Mouse (Mus musculus): ENCODE measurements around the gene Pik3ip1.

Gene Pik3ip1

GRCm38 (mm10) chr11:3333111-3333695, 3.0 kb downstream of the Pik3ip1 start:
- in situ Hi-C loops (cut with MboI; ENCODE audit: low pct_unique_long_range_greater_than_20kb in 1 of 2, low sequenced_read_pairs in 2 of 2, unreplicated experiment in 1 of 2) = no loop called here

GRCm38 (mm10) chr11:3334141-3334710, 4.0 kb downstream of the Pik3ip1 start:
- in situ Hi-C loops (cut with MboI; ENCODE audit: low pct_unique_long_range_greater_than_20kb in 1 of 2, low sequenced_read_pairs in 2 of 2, unreplicated experiment in 1 of 2) = no loop called here

DNA sequence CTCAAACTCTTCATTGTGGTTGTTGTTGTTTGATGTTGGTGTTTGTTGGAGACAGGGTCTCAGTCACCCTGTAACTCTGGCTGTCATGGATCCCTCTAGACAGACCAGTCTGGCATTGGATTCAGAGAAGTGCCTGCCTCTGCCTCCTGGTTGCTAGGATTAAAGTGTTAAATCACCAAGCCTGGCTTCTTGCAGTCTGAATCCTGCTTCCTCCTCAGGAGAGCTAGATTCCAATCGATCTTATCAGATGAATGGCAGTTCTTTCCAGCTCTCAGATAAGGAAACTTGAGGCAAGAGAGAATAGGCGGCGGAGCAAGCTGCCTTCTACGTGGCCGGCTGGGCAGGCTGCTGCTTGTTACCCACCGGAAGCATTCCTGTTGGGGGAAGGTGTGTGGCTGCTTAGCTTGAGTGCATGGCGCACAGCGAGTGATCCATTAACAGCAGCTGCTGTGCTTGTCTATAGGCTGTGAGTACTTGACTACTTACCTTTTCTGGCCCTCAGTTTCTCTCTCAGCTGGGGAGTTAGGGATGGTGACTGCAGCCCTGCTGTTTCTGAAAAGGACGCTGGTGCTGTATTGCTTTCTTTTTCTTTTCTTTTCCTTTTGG, 4.6 kb downstream of the Pik3ip1 start:
- in situ Hi-C loops (cut with MboI; ENCODE audit: low pct_unique_long_range_greater_than_20kb in 1 of 2, low sequenced_read_pairs in 2 of 2, unreplicated experiment in 1 of 2) = no loop called here

DNA sequence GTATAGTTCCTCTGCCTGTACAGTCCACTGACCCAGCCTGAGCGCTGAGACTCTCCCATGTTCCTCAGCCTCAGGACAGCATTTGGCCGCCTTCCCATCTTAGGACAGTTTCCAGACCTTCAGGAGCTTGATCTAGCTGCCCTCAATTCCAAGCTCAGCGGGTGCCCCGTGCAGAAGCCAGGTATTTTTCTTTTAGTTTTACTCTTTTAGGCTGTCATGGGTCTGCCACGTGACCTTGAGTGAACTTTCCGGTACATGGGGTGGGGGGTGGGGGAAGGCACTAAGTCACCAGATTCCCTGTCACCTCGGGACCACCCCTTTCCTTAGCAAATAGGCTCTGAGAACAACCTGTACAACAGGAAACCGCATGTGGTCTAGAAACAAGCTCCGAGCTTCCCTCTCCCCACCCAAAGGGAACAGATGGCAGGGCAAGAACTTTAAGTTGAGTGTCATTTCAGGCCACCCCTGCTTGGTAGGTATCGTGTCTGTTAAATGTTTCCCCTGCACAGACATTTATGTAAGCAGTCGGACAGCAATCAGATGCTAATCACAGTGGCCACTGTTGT, 5.5 kb downstream of the Pik3ip1 start:
- in situ Hi-C loops (cut with MboI; ENCODE audit: low pct_unique_long_range_greater_than_20kb in 1 of 2, low sequenced_read_pairs in 2 of 2, unreplicated experiment in 1 of 2) = no loop called here

DNA sequence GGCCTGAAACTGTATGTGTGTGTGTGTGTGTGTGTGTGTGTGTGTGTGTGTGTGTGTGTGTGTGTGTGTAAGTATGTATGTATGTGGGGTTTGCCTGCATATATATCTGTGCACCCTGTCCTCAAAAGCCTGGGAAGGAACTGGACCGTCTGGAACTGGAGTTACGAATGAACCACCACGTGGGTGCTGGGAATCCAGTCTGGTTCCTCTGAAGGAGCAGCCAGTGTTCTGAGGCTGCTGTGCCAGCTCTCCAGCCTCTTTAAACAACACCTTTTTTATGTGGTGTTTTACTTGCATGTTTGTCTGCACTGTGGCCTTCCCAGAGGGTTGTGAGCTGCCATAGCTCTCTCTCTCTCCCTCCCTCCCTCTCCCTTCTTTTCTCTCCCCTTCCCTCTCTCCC, 6.4 kb downstream of the Pik3ip1 start:
- in situ Hi-C loops (cut with MboI; ENCODE audit: low pct_unique_long_range_greater_than_20kb in 1 of 2, low sequenced_read_pairs in 2 of 2, unreplicated experiment in 1 of 2) = no loop called here

GRCm38 (mm10) chr11:3337173-3337955, 7.2 kb downstream of the Pik3ip1 start:
- in situ Hi-C loops (cut with MboI; ENCODE audit: low pct_unique_long_range_greater_than_20kb in 1 of 2, low sequenced_read_pairs in 2 of 2, unreplicated experiment in 1 of 2) = no loop called here

DNA sequence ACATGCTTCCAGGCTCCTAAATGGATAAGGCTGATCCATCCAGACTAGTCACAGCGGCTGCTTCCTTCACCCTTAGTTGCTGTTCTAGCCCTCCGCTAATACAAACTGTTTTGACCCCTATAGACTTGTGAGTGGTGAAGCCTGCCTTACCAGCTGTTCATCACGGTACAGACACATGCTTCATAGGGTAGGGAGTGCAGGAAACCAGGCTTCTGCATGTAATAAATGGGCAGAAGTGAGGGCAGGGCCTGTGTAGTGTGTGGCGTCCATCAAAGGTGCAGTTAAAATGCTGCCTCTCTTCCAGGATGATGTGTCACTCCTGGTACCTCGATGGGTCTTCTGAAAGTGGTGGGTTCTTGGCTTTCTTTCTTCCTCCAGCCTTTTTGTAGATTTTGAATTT, 7.8 kb downstream of the Pik3ip1 start:
- in situ Hi-C loops (cut with MboI; ENCODE audit: low pct_unique_long_range_greater_than_20kb in 1 of 2, low sequenced_read_pairs in 2 of 2, unreplicated experiment in 1 of 2) = no loop called here

GRCm38 (mm10) chr11:3341476-3341875, 11.3 kb downstream of the Pik3ip1 start:
- in situ Hi-C loops (cut with MboI; ENCODE audit: low pct_unique_long_range_greater_than_20kb in 1 of 2, low sequenced_read_pairs in 2 of 2, unreplicated experiment in 1 of 2) = no loop called here

DNA sequence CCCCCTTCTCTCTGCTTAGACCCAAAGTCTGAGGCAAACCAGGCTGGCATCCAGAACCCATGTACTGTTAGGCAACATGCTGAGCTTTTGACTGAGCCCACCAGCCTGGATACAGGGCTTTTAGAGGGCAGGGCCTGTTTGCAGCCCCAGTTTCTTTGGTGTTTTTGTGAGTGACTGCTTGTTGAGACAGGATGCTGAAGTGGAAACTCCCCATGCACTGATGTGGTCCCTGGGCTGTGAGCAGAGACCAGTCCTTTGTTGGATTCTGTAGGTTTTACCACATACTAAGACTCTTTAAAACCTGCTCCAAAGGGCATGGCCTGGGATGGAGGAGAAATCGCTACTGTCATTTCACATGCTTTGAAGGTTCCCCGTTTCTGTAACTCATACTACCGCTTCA, 14.7 kb downstream of the Pik3ip1 start:
- in situ Hi-C loops (cut with MboI; ENCODE audit: low pct_unique_long_range_greater_than_20kb in 1 of 2, low sequenced_read_pairs in 2 of 2, unreplicated experiment in 1 of 2) = no loop called here

GRCm38 (mm10) chr11:3346351-3346750, 16.1 kb downstream of the Pik3ip1 start:
- in situ Hi-C loops (cut with MboI; ENCODE audit: low pct_unique_long_range_greater_than_20kb in 1 of 2, low sequenced_read_pairs in 2 of 2, unreplicated experiment in 1 of 2) = no loop called here

DNA sequence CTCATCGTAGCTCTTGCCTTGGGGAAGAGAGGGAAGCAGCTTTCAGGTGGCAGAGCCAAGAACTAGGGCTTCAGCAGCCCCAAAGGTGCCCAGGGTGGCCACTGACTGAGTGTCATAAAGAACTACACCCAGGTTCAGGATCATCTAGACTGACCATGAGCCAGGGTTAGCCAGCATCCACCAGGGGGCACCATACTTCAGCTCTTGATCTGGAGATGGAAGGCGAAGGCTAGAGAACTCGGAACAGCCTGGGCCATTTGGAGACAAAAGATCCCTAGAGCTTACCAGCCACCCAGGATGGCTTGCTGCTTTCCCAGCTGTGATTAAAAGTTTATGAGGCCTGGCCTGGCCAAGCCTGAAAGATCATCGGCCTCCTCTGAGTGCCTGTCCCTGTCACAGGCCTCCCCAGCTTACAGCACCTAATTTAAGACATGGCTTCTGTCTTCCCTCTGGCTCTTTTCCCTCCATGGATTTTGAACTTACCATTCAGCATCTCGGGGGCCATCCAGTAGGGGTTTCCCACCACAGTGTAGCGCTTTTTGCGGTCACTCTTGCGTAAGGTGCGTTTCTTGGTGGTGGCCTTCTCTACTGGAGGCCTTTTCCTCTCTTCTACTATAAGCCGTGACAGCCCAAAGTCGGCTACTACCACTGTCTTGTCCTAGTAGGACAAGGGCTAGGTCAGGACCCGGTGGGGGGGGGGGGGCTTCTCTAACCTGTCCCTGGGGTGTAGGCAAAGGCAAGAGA, 17.1 kb downstream of the Pik3ip1 start:
- in situ Hi-C loops (cut with MboI; ENCODE audit: low pct_unique_long_range_greater_than_20kb in 1 of 2, low sequenced_read_pairs in 2 of 2, unreplicated experiment in 1 of 2) = no loop called here

DNA sequence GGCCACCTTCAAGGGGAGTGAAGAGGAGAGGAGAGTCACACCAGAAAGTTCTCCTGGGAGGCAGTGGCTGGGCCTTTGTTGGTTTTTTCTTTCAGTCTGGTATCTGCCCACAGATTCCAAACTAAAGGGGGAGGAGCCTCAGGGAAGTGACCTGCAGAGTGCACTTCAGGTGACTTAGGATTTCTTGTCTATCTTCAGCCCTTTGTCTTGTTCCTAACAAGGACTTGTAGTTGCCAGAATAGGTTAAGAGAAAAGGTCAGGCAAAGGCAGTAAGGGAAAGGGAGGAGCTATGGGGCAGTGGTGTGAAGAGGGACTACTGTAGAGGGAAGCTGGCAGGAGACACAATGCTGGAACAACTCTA, 17.6 kb downstream of the Pik3ip1 start:
- in situ Hi-C loops (cut with MboI; ENCODE audit: low pct_unique_long_range_greater_than_20kb in 1 of 2, low sequenced_read_pairs in 2 of 2, unreplicated experiment in 1 of 2) = no loop called here

DNA sequence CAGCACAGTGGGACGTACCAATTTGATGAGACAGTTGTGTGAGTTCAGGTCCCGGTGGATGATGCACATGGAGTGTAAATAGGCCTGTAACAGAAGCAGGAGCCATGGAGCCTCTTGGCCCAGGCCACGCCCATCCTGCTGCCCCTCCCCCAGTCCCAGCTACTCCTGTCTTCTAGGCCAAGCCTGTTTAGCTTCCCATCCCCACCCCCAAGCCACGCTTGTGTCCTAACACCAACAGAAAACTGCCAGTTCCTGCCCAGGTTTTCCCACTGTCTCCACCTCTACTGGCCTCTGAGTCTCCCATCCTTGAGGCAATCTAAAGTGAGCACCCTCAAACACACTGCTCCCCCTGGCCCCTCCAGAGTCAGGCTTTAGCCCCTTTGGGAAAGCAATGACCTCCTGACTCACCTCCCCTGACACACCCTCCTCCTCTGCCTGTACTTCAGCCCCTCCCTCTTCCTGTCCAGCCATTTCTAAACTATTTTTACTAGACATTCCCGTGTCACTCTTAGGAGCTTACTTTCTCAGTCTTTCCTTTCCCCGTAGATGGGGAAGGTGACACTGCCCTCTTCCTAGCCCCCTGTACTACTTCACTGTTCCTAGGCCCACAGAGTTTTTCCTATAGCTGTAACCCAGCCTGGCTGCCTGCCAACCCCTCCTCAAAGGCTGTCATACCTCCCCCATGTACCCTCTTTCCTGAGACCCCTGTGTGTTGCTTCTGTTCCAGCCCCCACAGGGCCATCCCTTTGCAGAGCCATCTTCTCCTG, 18.6 kb downstream of the Pik3ip1 start:
- in situ Hi-C loops (cut with MboI; ENCODE audit: low pct_unique_long_range_greater_than_20kb in 1 of 2, low sequenced_read_pairs in 2 of 2, unreplicated experiment in 1 of 2) = no loop called here

DNA sequence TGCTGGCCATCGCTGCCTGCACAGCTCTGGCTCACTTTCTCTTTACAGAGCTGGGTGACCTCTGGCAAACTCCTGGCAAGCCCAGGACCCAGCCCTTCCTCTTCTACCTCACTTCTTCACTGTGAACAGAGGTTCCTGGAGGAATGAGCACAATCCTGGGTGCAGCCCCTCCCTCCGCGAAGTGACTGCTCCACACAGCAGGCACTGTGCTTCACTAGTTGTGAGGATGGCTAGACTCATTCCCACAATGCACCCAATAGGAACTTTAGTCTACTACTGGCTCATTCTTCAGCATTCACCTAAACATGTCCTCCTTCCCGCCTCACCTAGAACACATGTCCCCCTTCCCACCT, 19.1 kb downstream of the Pik3ip1 start:
- in situ Hi-C loops (cut with MboI; ENCODE audit: low pct_unique_long_range_greater_than_20kb in 1 of 2, low sequenced_read_pairs in 2 of 2, unreplicated experiment in 1 of 2) = no loop called here

DNA sequence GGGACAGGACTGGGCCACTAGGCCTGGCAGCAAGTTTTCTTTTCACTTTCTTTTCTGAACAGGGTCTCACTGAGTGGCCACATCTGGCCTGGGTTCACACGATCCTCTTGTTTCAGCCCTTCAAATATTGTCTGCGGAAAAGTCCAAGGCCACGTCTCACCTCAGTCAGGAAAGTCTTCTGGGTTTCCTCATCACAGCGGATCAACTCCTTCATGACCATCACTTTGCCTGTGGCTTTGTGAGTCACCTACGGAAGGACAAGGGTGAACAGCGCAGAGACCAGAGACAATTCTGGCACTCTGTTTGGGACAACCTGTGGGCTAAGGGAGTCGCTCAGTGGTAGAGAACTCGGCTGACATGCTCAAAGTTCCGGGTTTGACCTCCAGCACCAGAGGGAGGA, 21.9 kb downstream of the Pik3ip1 start:
- in situ Hi-C loops (cut with MboI; ENCODE audit: low pct_unique_long_range_greater_than_20kb in 1 of 2, low sequenced_read_pairs in 2 of 2, unreplicated experiment in 1 of 2) = no loop called here

- in situ Hi-C loops (cut with MboI; ENCODE audit: low pct_unique_long_range_greater_than_20kb in 1 of 2, low sequenced_read_pairs in 2 of 2, unreplicated experiment in 1 of 2) = no loop called here
Measured at GRCm38 (mm10) chr11:3352990-3353585, 22.9 kb downstream of the Pik3ip1 start.

DNA sequence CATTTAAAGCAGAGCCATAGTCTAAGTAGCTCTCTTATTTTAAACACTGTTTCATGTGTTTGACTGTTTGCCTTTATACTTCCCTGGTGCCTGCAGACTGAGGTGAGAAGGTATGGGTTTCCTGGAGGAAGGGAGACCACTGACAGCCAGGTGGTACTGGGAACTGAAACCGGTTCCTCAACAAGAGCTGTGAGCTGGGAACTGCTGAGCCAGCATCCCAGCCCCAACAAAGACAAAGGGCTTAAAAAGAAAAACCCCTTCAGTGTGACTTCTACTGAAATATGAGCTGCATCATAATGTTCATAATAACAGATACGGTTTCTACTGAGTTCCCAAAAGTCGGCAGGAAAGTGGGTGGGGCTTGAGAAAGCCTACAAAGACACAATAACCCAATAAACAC, 32.7 kb downstream of the Pik3ip1 start:
- in situ Hi-C loops (cut with MboI; ENCODE audit: low pct_unique_long_range_greater_than_20kb in 1 of 2, low sequenced_read_pairs in 2 of 2, unreplicated experiment in 1 of 2) = no loop called here

GRCm38 (mm10) chr11:3366411-3366810, 36.2 kb downstream of the Pik3ip1 start:
- in situ Hi-C loops (cut with MboI; ENCODE audit: low pct_unique_long_range_greater_than_20kb in 1 of 2, low sequenced_read_pairs in 2 of 2, unreplicated experiment in 1 of 2) = no loop called here
